Mouse (Mus musculus) spleen, postnatal 14 days (tissue): ENCODE measurements around the gene Ube2m.
"Not testable (repeated sequence)": the region's sequence is repeated elsewhere in the genome, so short reads cannot be mapped to it uniquely, and the experiment has no call there.

Experiments used
- DNase-seq, 2 experiments: peaks; one replicate each; pipeline ENCODE4 v3.0.0; 2021 to 2022; ENCODE audit warnings: low spot score in 2 of 2

Gene Ube2m

DNA sequence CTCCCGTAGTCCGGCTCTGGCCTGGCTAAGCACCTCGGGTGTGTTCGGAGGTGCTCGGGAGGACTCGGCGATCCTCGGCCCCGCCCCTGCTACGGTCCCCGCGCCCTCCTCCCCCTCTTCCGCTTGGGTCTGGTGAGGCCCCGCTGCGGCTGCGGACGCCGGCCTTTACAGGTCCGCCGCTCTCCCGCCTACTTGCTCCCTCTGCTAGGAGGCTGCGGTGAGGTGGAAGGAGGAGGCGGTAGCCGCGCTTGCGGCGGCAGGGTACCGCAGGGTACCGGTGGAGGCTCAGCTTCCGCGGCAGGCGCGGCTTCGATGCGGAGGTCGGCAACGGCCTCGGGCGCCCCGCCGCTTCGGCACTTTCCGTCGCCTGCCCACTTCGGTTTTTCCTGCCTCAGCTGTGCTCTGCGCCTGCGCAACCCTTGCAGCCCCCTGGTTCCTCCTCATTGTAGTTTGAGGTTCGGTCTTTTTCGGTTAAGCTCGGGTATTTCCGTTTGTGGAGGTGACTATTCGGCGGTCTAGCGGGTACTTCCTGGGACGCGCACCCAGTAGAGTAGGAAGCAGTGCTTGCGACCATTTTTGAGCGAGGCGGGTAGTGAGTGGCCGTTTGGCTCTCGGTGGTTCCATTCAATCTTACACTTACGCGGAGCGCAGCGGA, at the start of gene Ube2m:
Gene Ube2m, minus strand, starts transcription at position 375 of the 655 bp plus-strand sequence.
- peak; percentile 97 for DNase-seq

DNA sequence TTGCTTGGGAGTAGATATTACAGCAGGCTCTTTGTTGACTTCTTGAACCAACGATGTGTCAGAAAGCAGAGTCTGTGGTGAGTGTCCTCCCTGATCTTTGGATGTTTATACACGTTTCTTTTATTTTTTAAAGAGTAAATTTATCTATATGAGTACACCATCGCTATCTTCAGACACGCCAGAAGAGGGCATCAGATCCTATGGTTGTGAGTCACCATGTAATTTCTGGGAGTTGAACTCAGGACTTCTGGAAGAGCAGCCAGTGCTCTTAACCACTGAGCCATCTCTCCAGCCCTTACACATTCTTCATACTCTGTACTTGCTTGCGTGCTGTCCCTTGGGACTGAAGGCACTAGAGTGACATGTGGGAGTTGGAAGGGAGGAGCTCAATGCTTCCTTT, 34.2 kb upstream of the Ube2m start:
- DNase-seq = no peak

DNA sequence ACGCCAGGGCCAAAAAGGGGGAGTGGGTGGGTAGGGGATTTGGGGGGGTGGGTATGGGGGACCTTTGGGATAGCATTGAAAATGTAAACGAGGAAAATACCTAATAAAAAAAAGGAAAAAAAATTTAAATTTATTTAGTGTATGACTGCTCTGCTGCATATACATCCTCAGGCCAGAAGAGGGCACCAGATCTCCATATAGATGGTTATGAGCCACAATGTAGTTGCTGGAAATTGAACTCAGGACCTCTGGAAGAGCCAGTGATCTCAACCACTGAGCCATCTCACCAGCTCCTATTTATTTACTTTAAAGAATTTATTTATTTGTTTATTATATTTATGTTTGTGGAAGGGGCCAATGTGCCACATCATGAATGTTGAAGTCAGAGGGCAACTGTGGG, 25.3 kb upstream of the Ube2m start:
- DNase-seq = not testable (repeated sequence)

DNA sequence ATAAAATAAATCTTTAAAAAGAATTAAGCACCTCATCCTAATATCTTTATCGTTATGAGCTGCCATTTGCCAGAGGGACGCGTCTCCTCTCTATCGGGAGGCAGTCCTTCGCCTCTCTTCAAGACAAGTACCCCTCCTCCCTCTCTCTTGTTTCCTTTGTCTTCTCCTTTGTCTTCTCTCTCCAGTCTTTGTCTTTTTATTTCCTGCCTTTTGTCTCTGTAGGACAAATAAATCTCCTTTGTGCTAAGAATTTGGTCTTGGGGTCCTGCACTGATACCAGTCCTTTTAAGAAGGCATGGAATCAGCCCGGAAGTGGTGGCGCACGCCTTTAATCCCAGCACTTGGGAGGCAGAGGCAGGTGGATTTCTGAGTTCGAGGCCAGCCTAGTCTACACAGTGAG, 21.5 kb upstream of the Ube2m start:
- no peak for DNase-seq

DNA sequence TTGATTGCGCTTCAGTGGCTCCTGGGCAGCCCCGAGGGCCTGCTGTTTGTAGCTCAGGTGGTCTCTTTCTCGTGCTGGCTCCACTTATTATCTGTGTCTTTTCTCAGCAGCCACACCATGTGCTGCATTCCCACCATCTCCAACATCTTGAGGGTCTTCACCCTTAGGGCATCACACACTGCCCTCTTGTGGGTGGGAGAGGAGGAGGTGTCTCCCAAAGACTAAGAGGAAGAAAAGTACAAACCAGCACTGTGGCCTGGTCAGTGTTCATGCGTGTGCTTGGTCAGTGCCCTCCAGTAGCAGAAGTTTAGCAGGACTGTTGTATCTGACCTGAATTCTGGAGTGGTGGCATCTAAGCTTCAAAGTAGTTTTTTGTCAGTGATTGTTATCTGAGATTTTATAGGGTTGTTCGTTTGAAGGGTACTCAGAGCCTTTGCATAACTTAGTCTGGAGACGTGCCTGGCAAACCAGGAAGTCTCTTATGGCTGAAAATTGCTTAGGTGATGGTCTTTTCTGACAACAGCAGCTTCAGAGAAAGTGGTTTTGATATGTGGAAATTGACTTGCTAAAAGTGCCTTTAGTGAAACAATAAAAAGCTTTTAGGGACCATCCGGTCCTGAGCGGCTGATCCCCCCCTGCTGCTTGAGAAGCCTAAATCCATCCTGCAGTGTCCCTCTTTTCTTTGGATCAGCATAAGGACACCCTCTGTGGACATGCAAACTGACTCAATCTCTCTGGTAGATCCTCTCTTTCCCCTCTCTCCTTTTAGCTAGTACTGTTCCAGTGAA, 19.0 kb upstream of the Ube2m start:
- DNase-seq = no peak

DNA sequence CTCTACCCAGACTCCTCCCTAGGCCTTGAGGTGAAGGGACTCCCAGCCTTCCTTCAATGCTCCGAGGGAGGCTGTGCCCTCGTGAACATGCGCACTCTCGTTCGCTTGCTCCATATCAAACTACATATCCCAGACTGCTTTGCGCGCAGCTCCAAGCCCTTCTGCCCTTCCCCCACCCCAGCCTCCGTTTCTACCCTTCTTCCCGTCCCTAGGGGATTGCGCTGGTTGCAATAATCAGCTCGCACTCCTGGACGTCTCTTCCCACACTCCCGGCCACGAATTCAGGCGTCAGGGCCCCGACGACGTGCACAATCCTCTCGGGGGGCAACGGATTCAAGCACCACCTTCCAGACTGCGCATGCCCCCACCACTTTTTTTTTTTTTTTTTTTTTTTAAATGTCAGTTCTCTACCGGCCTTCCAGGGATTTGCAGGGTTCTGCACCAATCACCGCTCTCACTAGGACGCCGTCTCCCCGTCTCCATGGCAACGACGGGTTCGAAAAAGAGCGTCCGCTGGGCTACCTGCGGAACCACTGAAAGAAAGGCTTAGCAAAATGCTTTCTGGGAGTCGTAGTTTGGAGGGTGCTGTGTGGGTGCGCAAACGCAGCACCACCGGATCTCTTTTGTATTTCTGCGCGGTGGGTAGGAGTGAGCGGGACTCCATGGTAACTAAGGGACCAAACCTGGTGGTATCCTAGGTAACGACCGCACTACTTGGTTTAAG, 16.4 kb upstream of the Ube2m start, which contains the start of gene Mzf1:
Gene Mzf1, minus strand, starts transcription at position 478 of the 724 bp plus-strand sequence.
- peak; percentile 64 to 80 for DNase-seq

DNA sequence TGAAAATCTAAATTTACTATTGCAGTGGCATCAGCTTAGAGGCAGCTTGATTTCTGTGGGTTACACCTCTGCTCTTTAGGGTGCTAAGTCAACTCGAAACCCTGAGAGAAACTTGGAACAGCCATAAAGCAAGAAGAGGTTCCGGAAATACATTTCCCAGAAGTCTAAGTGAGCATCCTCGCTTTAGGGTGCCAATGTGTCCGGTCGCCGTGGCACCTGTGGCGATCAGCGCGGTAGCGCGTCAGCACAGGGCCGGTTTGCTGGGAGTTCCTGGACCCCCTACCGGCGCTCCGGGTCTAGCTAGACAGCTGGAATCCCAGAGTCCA, 15.8 kb upstream of the Ube2m start:
- DNase-seq = no peak

DNA sequence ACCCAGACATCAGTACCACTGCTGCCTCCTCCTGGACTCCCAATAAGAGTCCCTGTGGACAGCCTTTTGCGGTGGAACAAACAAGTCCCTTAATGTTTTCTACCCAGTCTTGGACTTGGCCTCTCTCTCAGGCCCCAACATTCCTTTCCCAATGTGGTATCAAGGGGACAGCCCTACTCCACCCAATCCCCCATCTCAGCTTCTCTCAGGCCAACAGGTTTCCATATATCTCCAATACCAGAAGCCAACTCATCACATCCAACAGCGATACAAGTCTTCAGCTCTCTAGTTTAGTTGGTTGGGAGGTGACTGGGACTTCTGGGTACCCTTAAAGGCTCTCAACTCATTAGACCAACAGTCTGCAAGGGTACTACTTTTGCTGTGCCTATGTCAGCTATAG, 15.4 kb upstream of the Ube2m start:
- no peak for DNase-seq

DNA sequence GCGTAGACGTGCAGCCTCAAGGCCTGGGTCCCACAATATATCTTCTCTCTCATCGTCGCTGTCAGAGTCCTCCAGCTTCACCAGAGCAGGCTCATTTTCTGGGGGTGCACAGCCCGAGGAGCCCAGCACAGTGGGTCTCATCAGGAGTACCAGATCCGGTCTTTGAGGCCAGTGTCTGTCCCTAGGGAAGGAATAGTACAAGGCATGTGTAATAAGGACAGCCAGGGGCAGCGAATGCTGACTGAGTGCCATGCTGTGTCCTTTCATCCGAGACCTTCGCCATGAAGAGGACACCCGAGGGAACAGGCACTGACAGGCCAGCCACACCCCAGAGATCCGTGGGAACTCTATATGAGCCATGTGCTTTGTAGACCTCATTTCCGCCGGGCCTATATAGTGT, 14.9 kb upstream of the Ube2m start:
- no peak for DNase-seq

DNA sequence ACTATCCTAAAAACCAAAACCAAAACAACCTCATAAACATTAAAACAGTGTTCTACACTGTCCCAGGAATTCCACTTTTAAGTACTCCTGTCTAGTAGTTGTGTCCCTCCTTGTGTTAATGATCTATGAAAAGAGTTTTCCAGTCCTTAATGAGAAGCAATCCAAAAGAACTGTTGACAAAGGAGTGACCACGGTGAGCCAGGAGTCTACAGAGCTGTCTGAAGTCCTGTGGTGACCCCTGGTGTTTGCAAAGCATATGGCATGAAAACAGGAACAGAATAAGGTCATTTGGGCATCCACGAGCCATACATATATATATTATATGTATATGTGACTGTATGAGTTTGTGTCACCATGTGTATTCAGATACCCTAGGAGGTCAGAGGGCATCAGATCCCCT, 8.0 kb upstream of the Ube2m start:
- DNase-seq = peak in 1 of 2 experiments; percentile 60

DNA sequence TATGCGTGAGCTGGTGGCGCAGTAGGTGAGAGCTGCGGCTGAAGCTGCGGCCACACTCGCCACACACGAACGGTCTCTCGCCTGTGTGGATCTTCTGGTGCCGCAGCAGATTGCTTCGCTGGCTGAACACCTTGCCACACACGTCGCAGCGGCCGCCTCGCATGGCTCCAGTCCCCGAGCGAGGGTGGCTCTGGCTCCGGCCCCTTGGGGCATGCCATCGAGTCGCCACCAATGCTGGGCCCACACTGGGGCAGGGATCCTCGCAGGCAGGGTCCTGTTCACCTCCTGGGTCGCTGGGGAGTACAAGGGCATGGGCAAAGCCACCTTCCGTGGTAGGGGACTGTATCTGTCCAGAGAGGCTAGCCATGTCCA, 6.2 kb upstream of the Ube2m start:
- DNase-seq = no peak

DNA sequence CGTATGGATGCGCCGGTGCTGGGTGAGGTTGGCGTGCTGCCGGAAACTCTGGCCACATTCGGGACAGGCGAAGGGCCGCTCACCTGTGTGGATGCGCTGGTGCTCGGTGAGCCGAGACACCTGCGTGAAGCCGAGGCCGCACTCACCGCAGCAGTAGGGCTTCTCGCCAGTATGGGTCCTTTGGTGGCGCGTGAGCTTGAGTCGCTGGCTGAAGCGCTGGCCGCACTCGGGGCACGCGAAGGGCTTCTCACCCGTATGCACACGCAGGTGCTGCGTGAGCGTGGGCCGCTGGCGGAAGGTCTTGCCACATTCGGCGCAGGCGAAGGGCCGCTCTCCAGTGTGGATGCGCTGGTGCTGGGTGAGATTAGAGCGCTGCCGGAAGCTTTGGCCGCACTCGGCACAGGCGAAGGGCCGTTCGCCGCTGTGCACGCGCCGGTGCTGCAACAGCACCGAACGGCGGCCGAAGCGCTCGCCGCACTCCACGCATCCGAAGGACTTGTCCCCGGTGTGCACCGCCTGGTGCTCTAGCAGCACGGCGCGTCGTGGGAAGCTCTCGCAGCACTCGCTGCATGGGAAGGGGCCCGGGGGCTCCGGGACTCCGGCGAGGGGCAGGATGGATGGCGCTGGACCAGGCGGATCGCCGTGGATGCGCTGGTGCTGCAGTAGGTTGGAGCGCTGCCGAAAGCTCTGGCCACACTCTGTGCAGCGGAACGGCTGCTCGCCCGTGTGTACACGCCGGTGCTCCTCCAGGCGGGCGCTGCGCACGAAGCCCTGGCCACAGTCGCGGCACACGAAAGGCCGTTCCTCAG, 5.6 kb upstream of the Ube2m start:
- no peak for DNase-seq

DNA sequence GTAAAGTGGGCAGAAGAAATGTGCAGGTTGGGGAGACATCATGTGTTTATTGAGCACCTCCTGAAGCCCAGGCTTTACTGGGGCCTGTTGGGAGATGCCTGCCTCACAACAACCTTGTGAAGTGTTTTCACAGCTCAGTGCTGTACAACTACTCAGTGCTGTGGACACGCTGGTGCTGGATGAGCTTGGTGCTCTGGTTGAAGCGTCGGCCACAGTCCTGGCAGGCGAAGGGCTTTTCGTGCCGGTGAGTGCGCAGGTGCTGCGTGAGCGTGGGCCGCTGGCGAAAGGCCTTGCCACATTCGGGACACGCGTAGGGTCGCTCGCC, 5.0 kb upstream of the Ube2m start:
- no peak for DNase-seq

DNA sequence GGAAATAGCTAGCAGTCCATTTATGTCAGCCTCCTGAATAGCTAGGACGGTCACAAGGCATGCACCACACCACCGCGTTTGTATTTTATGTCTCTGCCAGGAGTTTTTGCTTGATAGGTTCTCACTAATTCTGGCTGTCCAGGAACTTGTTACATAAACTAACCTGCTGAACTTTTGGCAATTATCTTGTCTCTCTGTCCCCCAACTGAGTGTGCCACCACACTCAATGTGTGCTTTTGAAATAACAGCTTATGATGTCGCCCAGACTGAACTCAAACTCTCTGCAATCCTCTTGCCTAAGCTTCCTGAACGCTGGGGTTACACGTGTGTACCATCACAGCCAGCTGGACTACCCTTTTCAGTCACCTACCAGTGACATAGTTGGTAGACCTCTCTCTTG, 4.4 kb upstream of the Ube2m start:
- no peak for DNase-seq

DNA sequence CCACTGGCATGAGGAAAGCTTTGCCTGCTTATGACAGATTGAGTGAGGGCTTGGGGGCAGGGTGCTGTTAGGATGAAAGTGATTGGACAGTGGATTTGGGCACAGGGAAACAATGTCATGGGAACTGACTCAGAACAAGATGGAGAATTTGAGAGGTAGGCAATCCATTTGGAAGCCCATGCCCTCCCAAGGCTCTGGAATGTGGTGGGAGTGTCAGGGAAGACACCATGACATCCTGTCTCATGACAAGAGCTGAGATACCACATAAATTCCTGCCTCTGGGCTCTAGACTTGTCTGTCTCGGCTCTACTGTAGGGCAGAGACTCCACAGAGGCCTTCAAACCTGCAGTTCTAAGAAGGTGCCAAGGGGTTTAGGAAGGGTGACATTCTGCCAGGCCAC, 3.2 kb upstream of the Ube2m start:
- DNase-seq = no peak

DNA sequence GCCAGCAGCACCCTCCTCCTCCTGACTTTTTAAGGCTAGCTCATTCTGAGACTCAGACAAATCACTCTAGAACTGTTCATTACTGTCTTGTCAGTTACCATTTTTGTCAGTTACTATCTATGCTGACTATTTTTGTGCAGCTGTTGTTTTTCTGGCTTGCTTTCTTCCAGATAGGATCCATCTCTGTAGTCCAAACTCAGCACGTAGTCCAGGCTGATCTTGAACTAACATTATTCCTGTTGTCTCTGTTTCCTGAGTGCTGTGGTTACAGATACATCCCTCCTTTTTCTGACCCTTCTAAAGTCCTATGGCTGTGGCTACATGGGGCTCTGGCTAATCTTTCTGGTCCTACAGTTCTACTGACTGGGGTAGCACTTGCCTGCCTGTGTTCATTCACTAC, 1.1 kb upstream of the Ube2m start:
- no peak for DNase-seq

DNA sequence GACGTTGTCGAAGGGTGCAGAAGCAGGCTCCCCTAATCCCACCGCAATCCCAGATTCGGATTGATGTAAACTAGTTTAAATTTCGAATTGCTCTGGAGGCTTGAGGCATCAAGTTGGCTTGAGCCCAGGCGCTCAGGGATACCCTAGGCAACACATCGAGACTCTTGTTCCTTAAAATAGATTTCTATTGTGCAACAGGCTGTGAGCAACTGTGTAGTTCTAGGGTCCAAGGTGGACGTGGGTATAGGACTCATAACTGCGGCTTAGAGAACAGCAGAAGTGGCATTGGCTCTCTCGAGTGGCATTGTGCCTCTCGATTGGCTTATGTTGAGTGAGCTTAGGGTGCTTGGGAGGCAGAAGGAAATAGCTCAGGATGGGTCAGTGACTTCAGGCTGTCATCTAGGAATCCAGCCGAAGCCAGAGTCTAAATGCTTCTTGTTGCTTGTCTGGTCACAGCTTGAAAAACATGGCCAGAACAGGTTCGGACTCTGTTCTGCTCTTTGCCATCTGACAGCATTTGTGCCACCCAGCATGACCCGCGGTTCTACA, 620 bp upstream of the Ube2m start:
- no peak for DNase-seq

DNA sequence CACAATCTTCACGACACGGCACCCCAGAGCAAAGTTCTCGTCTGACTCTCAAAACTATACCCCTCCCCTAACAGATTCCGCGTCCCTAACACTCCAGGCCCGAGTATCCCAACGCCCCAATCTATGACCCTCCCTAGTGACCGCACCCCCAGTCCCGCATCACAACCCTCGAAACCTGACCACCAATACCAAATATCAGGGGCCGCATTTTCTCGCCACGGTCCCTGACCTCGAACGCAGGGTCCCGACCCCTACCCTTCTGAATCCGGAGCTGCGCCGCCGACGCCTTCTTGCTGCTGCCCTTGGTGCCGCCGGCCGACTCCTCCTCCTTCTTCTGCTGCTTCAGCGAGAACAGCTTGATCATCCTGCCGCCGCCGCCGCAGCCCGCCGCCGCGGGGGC, 709 bp downstream of the Ube2m start:
- DNase-seq = peak in 1 of 2 experiments; percentile 39

DNA sequence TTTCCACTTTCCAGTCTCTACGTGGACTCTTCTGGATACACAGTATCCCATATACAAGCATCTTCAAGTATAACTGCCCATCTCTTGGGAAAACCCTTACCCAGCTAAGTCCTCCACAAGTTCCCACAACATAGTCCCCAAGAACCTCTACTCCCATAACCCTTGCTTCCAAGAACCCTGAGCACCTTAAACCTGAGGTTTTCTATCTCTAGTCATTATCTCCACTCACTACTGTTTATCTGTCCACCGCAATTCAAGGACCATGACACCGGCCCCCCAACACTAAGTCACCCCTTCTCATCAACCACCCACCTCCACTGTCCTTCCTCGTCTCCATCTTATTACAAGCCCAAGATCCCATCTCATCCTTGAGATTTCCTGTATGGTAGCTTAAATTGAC, 1.3 kb downstream of the Ube2m start:
- DNase-seq = no peak

DNA sequence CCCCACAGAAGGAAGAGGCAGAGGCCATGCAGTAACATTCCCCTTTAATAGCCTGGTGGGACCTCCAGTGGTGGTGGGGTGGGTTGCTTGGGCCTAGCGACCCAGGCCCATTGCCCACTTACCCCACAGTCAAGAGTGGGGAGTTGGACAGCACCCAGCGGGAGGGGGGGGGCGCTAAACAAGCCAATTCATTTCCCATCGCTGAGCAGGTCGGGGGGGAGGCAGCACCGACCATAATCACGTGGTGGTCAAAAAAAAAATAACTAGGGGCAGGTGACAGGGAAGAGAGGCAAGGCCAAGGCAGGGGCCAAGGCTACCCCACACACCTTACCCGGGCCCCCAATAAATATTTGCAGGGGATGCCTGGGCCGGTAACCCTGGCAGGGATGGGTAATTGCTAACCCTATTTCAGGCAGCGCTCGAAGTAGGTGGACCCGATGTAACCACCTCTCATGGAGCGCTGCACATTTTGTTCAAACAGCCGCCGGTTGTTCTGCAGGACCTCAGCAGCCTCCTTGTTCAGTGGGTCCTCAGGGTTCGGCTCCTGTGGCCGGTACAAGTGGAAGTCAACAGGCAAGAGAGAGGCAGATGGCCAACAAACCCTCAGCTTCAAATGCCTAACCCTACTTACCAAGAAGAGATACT, 2.7 kb downstream of the Ube2m start:
- no peak for DNase-seq

DNA sequence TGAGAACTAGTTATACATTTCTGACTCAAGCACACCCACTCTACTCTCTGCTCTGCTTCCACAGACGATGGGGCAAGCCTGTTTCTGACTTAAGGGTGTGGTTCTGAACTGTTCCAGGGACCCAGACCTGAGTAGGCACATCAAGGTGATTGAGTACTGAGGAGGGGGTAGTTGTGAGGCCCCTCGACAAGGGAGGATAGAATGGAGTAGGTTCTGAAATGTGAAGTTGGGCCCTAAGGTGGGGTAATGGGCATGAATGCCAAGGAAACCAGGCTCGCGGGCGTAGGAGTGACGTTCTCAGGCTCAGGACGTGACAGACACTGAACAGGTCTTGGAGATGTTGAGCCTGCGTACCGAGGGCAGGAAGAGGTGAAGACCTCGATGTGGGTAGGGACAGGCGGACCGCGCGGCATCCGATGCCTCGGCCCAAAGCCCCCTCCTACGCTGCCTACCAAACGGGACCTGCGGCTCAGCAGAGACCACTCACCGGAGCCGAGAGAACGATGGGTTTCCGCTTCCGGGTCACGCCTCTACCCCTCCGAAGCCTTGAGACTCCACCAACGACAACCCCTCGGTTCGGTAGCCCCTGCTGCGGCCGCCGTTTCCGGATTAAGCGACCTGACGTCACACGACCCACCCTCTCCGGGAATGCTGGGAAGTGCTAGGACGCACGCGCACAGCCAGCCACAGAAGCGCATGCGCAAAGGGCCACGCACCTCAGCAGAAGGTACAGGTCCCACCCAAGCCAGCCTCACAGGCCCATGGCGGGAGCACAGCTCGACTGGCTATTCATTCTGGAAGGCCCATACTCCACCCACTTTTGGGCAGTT, 3.7 kb downstream of the Ube2m start, which contains the start of gene Chmp2a:
Gene Chmp2a, minus strand, starts transcription at position 660 of the 830 bp plus-strand sequence.
- DNase-seq = peak; percentile 94
